In the genomic region with DNA sequence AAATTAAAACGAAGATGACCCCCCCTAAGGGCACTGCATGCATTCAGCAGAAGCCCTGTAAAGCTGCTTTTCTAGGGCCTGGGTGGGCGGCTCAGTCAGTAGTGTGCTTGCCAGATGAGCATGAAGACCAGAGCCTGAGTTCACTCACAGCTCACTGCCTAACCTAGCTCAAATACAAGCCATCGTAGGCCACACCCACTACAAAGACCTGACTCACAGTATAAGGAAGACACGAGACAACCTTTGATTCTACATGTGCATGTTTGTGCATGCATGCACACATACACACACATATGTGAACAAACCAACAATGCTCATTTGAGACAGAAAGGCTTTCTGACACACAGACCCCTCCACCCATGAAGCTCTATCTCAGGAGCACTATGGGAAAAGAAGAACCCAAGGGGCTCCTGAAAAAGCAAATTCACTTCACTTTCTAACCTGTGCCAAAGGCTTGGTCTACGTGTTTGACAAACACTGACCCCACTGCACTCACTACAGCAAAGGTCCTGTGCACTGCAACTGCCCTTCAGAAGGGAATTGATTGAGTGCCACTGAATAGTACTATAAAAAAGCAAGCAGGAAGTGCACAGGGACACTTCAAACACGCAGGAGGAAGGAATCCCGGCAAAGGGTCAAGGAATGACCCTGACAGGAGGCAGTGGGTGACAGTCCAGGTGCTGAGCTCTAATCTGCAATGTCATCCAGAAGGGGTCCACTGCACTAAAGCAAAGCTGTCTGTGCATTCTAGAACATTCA, we compare ENCODE assay signal across 1 mouse cellular context.
TF ChIP-seq lines count a peak whose summit lies in the region.

No protein-coding gene starts in this region.

TF ChIP-seq in MEL, 35 proteins besides CTCF, POLR2A, EP300 and RAD21:
- TF ChIP-seq ZMIZ1 (IDR thresholded peaks at IDR 0.05; ENCODE audit: low read depth, low read length): no peak
- no peak for TF ChIP-seq TBP (IDR thresholded peaks at IDR 0.05; ENCODE audit: low read depth, low read length)
- no peak for TF ChIP-seq ZNF384 (IDR thresholded peaks at IDR 0.05; ENCODE audit: low read depth, low read length)
- no peak for TF ChIP-seq ETS1 (IDR thresholded peaks at IDR 0.05; ENCODE audit: low read depth, low read length)
- TF ChIP-seq KAT2A (conservative IDR thresholded peaks at IDR 0.05; ENCODE audit: low read depth, low read length): no peak
- TF ChIP-seq ELF1 (IDR thresholded peaks at IDR 0.05; ENCODE audit: low read depth, low read length): no peak
- no peak for TF ChIP-seq MXI1 (IDR thresholded peaks at IDR 0.05; ENCODE audit: low read depth, low read length)
- TF ChIP-seq CHD1 (IDR thresholded peaks at IDR 0.05; ENCODE audit: low read depth, low read length): no peak
- TF ChIP-seq TCF12 (IDR thresholded peaks at IDR 0.05; ENCODE audit: low read depth, low read length): no peak
- no peak for TF ChIP-seq USF1 (IDR thresholded peaks at IDR 0.05; ENCODE audit: low read depth, low read length)
- TF ChIP-seq GABPA (IDR thresholded peaks at IDR 0.05; ENCODE audit: low read depth, low read length): no peak
- TF ChIP-seq UBTF (IDR thresholded peaks at IDR 0.05; ENCODE audit: borderline replicate concordance, insufficient read depth, low read depth, low read length): no peak
- TF ChIP-seq SMC3 (IDR thresholded peaks at IDR 0.05; ENCODE audit: low read depth, low read length): no peak
- no peak for TF ChIP-seq E2F4 (IDR thresholded peaks at IDR 0.05; ENCODE audit: borderline replicate concordance, low read depth, low read length)
- no peak for TF ChIP-seq HCFC1 (IDR thresholded peaks at IDR 0.05; ENCODE audit: low read depth, low read length)
- no peak for TF ChIP-seq POLR2AphosphoS2 (IDR thresholded peaks at IDR 0.05; ENCODE audit: low read length)
- no peak for TF ChIP-seq MEF2A (IDR thresholded peaks at IDR 0.05; ENCODE audit: extremely low read depth, insufficient replicate concordance, low read depth, low read length, poor library complexity, severe bottlenecking)
- no peak for TF ChIP-seq JUND (IDR thresholded peaks at IDR 0.05; ENCODE audit: low read depth, low read length)
- no peak for TF ChIP-seq ZC3H11A (IDR thresholded peaks at IDR 0.05; ENCODE audit: low read depth, low read length)
